Mouse (Mus musculus) cortical plate, adult 2 months (tissue): ENCODE data around the gene B3galt6. TPM values are rescaled to one million over a fixed set of nuclear protein-coding genes. Genes with fewer than 3 reads are reported as not detected.

Experiments
- H3K27ac ChIP-seq: fragments of 200-500 bp; 2 replicates; pipeline ENCODE4 v1.5.1; 2012; ENCODE audit warnings: low read length, control low read depth, inconsistent platforms; ENCODE audit not compliant: insufficient read depth
- H3K4me1 ChIP-seq: fragments of 200-500 bp; 2 replicates; pipeline ENCODE4 v1.6.1; 2011; ENCODE audit warnings: low read length; ENCODE audit not compliant: control insufficient read depth, insufficient read depth
- H3K4me3 ChIP-seq: fragments of 200-500 bp; 2 replicates; pipeline ENCODE4 v1.5.1; 2011; ENCODE audit warnings: mild to moderate bottlenecking, low read length, control low read depth; ENCODE audit not compliant: insufficient read depth
- CTCF ChIP-seq: fragments of 200-500 bp; IDR thresholded peaks from 2 replicates; pipeline ENCODE4 v1.5.1; 2011; ENCODE audit warnings: mild to moderate bottlenecking, control low read depth, low read length; ENCODE audit not compliant: insufficient read depth; ENCODE audit errors: extremely low read depth
- POLR2A ChIP-seq: fragments of 200-500 bp; IDR thresholded peaks from 2 replicates; pipeline ENCODE4 v1.6.1; 2011; ENCODE audit warnings: mild to moderate bottlenecking, low read length, control low read depth; ENCODE audit not compliant: insufficient read depth; ENCODE audit errors: extremely low read depth
- polyA plus RNA-seq: library from polyadenylated mRNA; depleted of rRNA; stranded (reverse); fragments of >200 nt; gene quantifications from 2 replicates; pipeline ENCODE4 v1.2.3, GENCODE M21; 2012

The B3galt6 gene
- polyA plus RNA-seq, 1 experiment, result 8.9 TPM

DNA sequence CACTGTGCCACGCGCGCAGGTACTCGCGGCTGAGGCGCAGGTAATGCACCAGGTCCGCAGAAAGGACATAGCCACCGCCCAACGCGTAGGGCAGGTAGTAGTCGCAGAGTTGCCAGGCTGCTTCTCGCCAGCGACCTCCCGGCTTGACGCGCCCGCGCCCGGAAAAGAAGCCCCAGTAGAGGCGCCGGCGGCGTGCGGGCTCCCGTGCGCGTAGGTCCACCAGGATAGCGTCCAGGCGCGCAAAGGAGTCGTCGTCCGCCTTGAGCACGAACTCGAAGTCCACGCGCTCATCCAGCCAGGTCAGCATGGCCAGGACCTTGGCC is 580 bp downstream of the B3galt6 start:
- TF ChIP-seq POLR2A (no peak), CTCF (no peak)
- H3K27ac ChIP-seq, result peak overlapping the region; percentile 98; the same call in 1 of the 2 replicates

DNA sequence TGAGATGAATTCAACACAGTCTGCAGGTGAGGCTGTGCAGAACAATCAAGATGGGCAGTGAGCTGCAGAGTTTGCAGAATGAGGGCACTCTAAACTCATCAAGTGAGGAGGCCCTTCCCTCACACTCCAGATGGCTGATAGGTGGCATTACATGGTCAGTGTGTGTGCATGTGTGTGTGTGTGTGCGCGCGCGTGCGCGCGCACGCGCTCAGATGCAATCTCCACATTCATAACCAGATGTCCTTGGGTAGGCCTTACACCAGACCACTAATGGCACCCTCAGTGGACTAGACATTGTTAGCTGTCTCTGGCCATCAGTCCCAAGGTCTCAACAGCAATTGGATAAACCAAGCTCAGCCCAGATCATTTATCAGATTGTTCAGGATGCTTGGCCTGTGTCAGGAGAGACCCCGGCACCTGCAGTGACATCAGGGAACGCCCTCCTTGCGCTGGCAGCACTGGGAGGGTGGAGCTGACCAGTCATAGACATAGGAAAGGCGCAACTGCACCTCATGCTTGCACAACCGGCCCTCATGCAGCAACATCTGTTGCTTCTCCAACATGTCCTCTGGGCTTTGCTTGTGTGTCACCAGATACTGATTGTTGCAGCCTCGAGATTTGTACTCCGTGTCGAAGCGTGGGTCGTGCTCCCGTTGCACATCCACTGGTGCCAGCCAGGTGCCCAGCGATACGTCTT is 1.1 kb downstream of the B3galt6 start:
- TF ChIP-seq POLR2A, result no peak
- no peak for TF ChIP-seq CTCF
- peak overlapping the region; percentile 75 for H3K4me3 ChIP-seq
- H3K27ac ChIP-seq, result peak overlapping the region; percentile 98; the same call in 1 of the 2 replicates
- peaks cover 8% of the 10 kb centered on the region for H3K4me1 ChIP-seq

More for the DNA sequence above, 580 bp downstream of the B3galt6 start:
- H3K4me1 ChIP-seq, result peaks cover 8% of the 10 kb centered on the region
- peak overlapping the region; percentile 75 for H3K4me3 ChIP-seq

DNA sequence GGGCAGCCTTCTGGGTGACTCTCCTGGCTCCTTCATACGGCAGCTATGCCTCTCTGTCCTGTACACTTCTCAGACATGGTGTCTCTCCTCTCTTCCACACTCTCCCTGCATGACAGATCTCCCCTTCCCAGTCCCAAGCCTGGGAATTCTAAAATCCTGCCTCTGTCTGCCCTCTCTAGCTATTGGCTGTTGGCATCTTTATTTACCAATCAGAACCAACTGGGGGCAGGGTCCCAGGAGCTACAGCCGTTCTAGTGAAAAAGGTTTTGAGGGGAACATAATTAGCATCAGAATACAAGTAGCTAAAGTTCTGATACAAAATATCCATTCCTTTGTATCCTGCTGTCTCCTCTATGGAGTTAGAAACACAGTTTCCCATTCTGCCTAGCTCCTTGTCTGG is 8.7 kb downstream of the B3galt6 start:
- Histone ChIP-seq H3K4me1 (no peaks in the 10 kb centered on the region), H3K4me3 (no peak overlapping the region), H3K27ac (no peak overlapping the region)
- TF ChIP-seq POLR2A (no peak), CTCF (no peak)

DNA sequence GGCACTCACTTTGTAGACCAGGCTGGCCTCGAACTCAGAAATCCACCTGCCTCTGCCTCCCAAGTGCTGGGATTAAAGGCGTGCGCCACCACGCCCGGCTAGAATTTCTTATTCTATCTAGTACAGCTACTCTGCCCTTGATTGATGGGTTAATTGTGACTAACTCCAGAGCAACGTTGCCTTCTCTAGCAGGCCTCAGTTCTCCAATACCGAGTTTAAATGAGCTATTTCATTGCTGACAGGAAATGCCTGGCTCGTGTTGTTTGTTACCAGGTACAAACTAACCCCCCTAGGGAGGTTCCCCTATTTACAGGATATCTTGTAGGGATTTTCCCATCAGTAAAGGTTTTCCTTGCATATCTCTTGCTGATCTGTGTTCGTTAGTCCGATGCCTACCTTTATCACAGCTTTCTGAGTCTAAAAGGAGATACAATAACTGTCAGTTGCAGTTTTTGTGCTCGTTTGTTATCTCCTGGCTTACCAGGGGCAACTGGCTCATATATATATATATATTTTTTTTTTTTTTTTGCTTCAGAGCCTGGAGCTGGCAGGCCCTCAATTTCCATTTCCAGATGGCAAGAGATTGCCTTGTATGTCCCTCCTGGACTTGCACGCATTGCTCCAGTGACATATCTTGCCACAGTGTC is 10.9 kb downstream of the B3galt6 start:
- no peak overlapping the region for H3K4me3 ChIP-seq
- no peak overlapping the region for H3K27ac ChIP-seq
- TF ChIP-seq CTCF, result no peak
- TF ChIP-seq POLR2A, result no peak
- H3K4me1 ChIP-seq, result no peaks in the 10 kb centered on the region

DNA sequence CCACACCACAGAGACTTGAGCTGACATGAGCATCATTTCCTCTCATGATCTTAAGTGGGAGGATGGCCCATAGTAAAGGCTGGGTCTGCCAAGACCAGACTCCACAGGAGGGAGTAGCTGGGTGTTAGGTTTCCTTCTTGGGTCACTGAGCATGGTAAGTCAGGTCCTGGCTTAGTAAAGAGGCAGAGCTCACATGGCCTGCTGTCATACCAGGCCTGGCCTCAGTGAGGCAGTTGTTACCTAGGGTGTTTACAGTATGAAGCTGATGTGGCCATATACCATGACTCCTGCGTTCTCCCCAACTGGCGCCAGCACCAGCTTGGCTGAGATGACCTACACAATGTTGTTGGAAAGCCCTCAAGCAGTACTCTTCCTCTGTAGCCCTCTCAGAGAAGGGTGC is 19.2 kb downstream of the B3galt6 start:
- no peak overlapping the region for H3K4me3 ChIP-seq

DNA sequence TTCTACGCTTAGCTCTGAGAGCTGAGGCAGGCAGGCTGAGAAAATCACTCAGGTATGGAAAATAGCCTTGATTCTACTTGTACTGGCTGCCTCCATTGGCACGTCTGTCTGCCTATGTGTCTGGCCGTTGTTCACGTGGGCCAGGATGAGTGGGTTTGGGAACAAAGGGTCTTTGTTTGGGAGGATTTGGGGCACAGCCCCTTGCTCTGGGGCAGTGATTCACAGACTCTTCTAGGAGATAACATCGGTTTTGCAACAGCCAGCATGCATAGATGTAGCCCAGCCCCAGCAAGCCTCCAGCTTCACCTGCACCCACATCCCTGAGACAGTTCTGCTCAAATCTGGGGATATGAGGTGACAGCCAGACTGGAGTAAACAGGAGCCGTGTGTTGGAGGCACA is 19.8 kb downstream of the B3galt6 start:
- no peak overlapping the region for H3K27ac ChIP-seq
- no peaks in the 10 kb centered on the region for H3K4me1 ChIP-seq
- no peak overlapping the region for H3K4me3 ChIP-seq
- no peak for TF ChIP-seq CTCF
- TF ChIP-seq POLR2A, result no peak

More for the DNA sequence above, 19.2 kb downstream of the B3galt6 start:
- TF ChIP-seq CTCF (no peak), POLR2A (no peak)
- Histone ChIP-seq H3K4me1 (no peaks in the 10 kb centered on the region), H3K27ac (no peak overlapping the region)

DNA sequence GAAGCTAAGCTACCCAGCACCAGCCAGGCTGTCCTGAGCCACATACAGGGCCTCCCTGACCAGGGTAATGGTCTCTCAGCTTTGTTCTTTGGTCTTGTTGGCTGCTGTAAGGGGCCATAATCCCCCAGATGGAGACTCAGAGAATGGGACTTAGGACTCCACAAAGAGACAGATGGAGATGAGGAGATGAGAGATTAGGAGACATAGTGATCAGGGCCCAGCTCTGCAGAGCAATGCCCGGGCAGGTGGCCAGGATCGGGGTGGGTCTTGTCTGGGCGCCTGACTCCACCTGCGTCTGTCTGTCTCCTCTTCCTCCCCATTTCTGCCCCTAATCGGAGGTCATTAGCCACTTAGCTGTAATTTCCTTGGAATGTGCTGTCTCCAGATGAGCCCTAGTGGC is 22.2 kb downstream of the B3galt6 start:
- no peak overlapping the region for H3K4me3 ChIP-seq
- no peak for TF ChIP-seq POLR2A
- TF ChIP-seq CTCF, result no peak
- no peaks in the 10 kb centered on the region for H3K4me1 ChIP-seq
- no peak overlapping the region for H3K27ac ChIP-seq

DNA sequence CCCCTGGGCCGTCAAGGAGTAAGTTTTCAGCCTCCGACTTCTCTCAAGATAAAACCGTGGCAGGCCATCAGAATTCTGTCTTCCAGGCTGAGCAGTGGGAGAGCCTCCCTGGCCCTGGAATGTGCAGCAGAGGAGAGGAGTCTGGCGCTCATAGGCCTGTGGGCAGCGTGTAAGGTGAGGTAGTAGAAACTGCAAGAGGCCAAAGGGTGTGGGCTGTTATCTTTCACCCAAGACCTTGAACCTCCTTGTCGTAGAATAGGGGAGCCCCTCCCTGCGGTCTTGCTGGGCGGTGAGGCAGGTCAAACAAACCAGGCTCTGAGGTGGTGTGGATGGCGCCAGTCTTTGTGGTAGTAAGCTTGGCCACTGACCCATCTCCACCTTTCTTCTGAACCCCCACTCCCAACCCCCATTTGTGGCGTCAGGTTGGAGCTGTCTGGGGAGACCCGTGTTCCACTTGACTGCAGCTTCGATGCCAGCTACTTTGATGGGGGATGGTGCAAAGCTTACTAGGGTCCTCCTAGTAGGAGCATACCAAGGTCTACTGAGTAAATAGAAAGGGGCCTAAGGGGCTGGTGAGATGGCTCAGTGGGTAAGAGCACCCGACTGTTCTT is 23.3 kb downstream of the B3galt6 start:
- Histone ChIP-seq H3K27ac (no peak overlapping the region), H3K4me3 (no peak overlapping the region), H3K4me1 (no peaks in the 10 kb centered on the region)
- TF ChIP-seq CTCF, result no peak
- no peak for TF ChIP-seq POLR2A

DNA sequence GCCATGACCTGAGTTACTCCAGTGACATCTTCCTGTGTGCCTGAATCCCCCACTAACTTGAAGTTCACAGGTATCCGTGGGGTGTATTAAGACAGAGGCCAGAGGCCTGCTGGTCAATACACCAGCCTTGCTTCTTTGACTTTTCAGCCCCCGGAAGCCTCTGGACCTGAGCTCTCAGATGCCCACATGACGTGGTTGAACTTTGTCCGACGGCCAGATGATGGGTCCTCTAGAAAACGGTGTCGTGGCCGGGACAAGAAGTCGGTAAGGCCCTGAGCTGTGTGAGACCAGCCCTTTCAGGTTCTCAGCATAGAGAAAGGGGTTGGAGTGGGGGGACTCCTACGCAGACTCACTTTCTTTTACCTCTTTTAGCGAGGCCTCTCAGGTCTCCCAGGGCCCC is 28.1 kb downstream of the B3galt6 start:
- Histone ChIP-seq H3K27ac (no peak overlapping the region), H3K4me1 (no peaks in the 10 kb centered on the region; the same call in 1 of the 2 replicates), H3K4me3 (no peak overlapping the region)
- no peak for TF ChIP-seq POLR2A
- TF ChIP-seq CTCF, result no peak

DNA sequence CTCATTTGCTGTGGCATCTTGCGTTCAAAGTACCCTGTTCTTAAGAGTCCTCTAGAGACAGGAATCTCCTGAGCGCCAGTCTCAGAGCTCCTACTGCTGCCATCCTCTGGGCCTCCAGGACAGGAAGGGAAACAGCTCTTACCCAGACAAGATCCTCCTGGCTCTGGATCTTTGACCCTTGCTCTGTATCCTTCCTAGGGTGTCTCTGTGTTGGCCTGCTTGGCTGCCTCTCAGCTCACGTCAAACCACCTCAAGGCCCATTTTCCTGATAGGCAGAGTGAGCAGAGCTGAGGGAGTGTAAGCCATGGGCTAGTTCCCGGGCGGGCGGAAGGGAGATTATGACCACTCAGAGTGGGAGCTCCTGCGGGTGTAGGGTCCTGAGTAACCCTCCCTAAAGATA is 29.3 kb downstream of the B3galt6 start:
- Histone ChIP-seq H3K27ac (no peak overlapping the region), H3K4me3 (peak overlapping the region; percentile 54), H3K4me1 (no peaks in the 10 kb centered on the region; the same call in 1 of the 2 replicates)
- no peak for TF ChIP-seq POLR2A
- TF ChIP-seq CTCF, result no peak
